Mouse (Mus musculus) R1 (cell line): ENCODE data around the gene Fbxl21.

Experiments used
- DNase-seq: peaks from one replicate; pipeline ENCODE4 v3.0.0-alpha.2; 2018; ENCODE audit warnings: low read depth, low spot score

The Fbxl21 gene

DNA sequence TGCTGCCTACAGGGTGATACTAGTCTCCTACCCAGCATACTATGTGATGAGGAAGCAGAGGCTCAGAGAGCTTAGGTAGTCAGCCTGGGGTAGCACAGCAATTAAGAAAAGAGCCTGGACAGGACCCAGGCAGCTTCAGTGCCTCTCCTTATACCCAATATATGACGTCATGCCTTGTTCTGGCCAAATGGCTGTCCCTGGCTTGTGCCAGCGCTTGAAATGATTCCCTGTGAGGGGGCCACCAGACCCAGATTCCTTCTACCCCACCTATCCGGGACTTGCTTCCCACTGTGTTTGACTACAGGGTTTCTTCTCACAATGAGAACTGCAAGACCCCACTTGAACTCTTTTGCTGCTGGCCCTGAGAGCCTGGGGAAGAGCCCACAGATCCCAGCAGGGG is 59.2 kb downstream of the Fbxl21 start:
- peak; percentile 41 for DNase-seq

DNA sequence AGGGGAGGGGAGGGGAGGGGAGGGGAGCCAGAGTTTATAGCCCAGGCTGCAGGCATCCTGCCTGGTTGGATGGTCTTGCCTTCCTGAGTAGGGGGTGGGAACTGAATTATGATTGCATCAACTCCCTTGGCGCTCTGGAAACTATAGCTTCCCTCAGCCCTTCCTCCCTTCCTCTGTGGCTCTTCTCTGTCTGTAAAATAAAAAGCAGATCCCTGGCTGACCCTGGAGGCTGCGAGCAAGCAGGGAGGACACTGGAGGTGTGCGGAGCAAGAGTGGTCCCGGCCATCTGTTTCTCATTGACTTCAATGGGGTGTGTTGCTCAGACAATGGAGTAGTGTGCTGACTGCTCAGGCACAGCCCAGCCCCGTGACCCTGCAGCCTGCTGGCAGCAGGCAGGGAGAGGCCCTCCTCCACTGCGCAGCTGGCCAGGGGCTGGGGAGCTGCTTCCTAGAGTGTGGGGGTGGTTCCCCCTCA is 59.7 kb downstream of the Fbxl21 start:
- DNase-seq = peak; percentile 73

DNA sequence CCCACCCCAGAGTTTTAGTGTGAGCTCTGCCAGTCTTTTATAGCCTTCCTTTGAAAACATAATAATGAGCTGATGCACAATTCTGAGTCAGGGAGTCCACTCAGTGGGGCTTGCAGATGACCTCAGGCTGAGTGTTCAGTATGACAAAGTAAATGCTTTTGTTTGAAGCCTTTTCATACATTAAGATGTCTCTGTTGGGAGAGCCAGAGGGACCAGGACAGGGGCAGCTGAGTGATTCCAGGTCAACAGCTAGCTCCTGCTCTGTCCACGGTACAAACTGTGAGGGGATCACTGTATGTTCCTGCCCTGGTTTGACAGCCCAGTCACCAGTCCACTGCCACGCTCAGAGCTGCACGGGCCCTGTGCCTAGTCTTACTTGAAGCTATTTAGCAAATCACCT is 60.4 kb downstream of the Fbxl21 start:
- no peak for DNase-seq

DNA sequence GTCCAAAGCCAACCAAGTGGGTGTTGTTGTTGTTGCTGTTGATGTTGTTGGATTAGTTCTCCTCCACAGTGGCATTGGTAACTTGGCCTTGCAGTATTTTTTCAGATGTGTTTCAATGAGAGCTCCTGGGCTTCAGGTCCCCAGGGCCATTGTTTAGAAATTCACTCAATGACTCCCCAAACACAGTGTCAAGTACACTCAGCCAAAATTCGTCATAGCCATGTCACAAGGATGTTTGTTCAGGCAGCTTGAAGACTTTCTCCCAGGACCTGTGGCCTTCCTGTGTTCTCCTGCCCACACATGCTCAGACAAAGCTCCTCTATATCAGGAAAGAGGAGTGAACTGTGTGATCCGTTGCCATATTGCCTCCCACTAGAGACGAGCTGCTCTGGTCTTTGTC is 63.8 kb downstream of the Fbxl21 start:
- no peak for DNase-seq
